Mouse (Mus musculus) heart, embryonic 14.5 days (tissue): ENCODE data around the gene Auts2. TPM values are rescaled to one million over a fixed set of nuclear protein-coding genes. Genes with fewer than 3 reads are reported as not detected.

Source experiments
- ATAC-seq: fragments of 200-750 bp; cut with Nextera tagmentation; 2 replicates; pipeline ENCODE4 v1.8.0; 2017; ENCODE audit warnings: low read depth, moderate TSS enrichment; ENCODE audit not compliant: insufficient number of reproducible peaks, insufficient read depth, low FRiP score
- H3K27ac ChIP-seq, 2 experiments: fragments of 200-500 bp in 1 of 2; fragments of 300-500 bp in 1 of 2; sonication (generic) in 1 of 2; replicated peaks in 1 of 2; 2 replicates each; pipeline ENCODE4 v1.5.1; 2012 to 2014; ENCODE audit warnings: low read depth in 2 of 2, low read length in 2 of 2, control low read depth in 1 of 2, mild to moderate bottlenecking in 1 of 2, mixed read lengths in 1 of 2; ENCODE audit not compliant: control insufficient read depth in 1 of 2, insufficient read depth in 1 of 2
- H3K27me3 ChIP-seq: fragments of 300-500 bp; sonication (generic); 2 replicates; pipeline ENCODE4 v1.6.1; 2014; ENCODE audit warnings: mild to moderate bottlenecking, low read length, control low read depth; ENCODE audit not compliant: control insufficient read depth, insufficient read depth
- H3K36me3 ChIP-seq: fragments of 300-500 bp; sonication (generic); 2 replicates; pipeline ENCODE4 v1.6.1; 2014; ENCODE audit warnings: mild to moderate bottlenecking, control low read depth, low read length, mixed read lengths; ENCODE audit not compliant: control insufficient read depth, insufficient read depth
- H3K4me1 ChIP-seq, 2 experiments: fragments of 200-500 bp in 1 of 2; fragments of 300-500 bp in 1 of 2; sonication (generic) in 1 of 2; 2 replicates each; pipeline ENCODE4 v1.6.1; 2012 to 2014; ENCODE audit warnings: low read length in 2 of 2, control low read depth in 1 of 2, mixed read lengths in 1 of 2; ENCODE audit not compliant: control insufficient read depth in 2 of 2, insufficient read depth in 2 of 2
- H3K4me2 ChIP-seq: fragments of 300-500 bp; sonication (generic); 2 replicates; pipeline ENCODE4 v1.6.1; 2014; ENCODE audit warnings: mild to moderate bottlenecking, low read length
- H3K4me3 ChIP-seq, 2 experiments: fragments of 200-500 bp in 1 of 2; fragments of 300-500 bp in 1 of 2; sonication (generic) in 1 of 2; 2 replicates each; pipeline ENCODE4 v1.5.1; 2012 to 2014; ENCODE audit warnings: low read length in 2 of 2, mild to moderate bottlenecking in 2 of 2, control low read depth in 1 of 2, low read depth in 1 of 2, moderate library complexity in 1 of 2; ENCODE audit not compliant: control insufficient read depth in 1 of 2, insufficient read depth in 1 of 2
- H3K9ac ChIP-seq: fragments of 300-500 bp; sonication (generic); 2 replicates; pipeline ENCODE4 v1.6.1; 2014; ENCODE audit warnings: mild to moderate bottlenecking, low read length
- H3K9me3 ChIP-seq: fragments of 300-500 bp; sonication (generic); 2 replicates; pipeline ENCODE4 v1.6.1; 2016; ENCODE audit warnings: low read length, control low read depth; ENCODE audit not compliant: control insufficient read depth
- WGBS: fragments of 180-500 bp; shearing (Covaris S2); extraction: QIAGEN DNeasy Blood & Tissue Kit; methylation state at CpG from one replicate; pipeline ENCODE4 v1.1.7; 2014; 5-methylcytosine and 5-hydroxymethylcytosine counted together
- polyA plus RNA-seq: library from polyadenylated mRNA; unstranded; fragments of >200 nt; fragmentation: Nextera tagmentation; extraction: Ambion mirVana; gene quantifications from 2 replicates; pipeline ENCODE4 v1.2.1, GENCODE M21; 2014

Auts2 gene
- polyA plus RNA-seq, 1 experiment from 2014 or later = 18.0 TPM

DNA sequence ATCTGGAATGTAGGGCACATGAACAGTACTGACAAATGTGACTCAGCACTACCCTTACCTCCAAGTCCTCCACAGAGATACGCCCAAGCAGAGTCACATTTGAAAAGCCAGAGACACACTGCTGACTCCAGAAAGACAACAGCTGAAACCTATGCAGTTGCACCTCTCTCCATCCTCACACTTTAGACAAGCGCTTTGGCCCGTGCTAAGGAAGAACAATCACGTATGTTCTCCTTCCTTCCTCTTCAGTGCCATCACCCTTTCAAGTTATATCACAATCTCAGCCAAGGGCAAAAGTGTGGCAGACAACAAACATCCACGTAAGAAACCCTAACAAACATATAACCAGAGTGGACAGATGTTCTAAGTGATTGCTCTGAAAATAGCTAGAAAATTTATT lies 374.9 kb downstream of the Auts2 start:
- Histone ChIP-seq H3K27ac (no peak overlapping the region), H3K9ac (no peak overlapping the region), H3K4me2 (no peak overlapping the region), H3K4me3 (no peak overlapping the region), H3K36me3 (no peaks in the 10 kb centered on the region), H3K4me1 (peaks cover 2 to 10% of the 10 kb centered on the region in 2 experiments), H3K27me3 (no peaks in the 10 kb centered on the region), H3K9me3 (no peaks in the 10 kb centered on the region)
- 82% methylated on average over 5 of the region's 5 CpGs for whole genome bisulfite sequencing
- ATAC-seq = no peak

DNA sequence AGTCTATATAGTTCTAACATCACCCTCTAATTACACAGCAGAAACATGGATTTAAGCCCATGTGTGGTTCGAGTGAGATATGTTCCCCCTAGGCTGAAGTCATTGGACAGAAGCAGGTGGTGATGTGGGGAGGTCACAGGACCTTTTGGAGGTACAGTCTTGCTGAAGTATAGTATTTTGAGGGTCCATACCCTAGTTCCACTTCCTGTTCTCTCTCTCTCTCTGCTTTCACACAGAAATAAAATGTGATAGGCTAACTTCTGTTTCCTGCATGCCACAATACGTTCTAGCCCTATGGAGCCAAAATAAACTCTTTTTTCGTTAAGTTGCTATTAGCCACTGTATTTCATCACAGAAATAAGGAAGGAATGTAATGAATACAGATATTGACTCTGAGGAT lies 376.6 kb downstream of the Auts2 start:
- no peak overlapping the region for H3K4me2 ChIP-seq
- H3K4me1 ChIP-seq = peaks cover 2 to 18% of the 10 kb centered on the region in 2 experiments
- no peaks in the 10 kb centered on the region for H3K36me3 ChIP-seq
- 64% methylated on average over 3 of the region's 3 CpGs for WGBS
- ATAC-seq = no peak
- H3K27me3 ChIP-seq = no peaks in the 10 kb centered on the region
- no peak overlapping the region for H3K4me3 ChIP-seq
- no peaks in the 10 kb centered on the region for H3K9me3 ChIP-seq
- H3K9ac ChIP-seq = no peak overlapping the region
- H3K27ac ChIP-seq = no peak overlapping the region

DNA sequence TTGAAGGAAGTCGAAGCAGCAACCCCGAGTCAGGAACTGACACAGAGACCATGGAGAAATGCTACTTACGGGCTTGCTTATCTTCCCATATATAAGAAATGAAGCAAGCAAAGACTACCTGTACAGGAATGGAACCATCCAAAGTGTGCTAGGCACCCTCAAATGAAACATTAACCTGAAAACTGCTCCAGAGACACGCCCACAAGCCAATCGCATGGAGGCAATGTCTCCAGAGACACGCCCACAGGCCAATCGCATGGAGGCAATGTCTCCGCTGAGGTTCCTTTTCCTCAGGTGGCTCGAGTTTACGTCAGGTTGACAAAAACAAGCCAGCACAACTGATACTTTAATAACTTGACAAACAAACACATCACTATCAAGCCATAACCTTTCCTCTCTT lies 379.2 kb downstream of the Auts2 start:
- Histone ChIP-seq H3K27ac (no peak overlapping the region), H3K4me2 (no peak overlapping the region), H3K9ac (no peak overlapping the region), H3K27me3 (no peaks in the 10 kb centered on the region), H3K4me3 (no peak overlapping the region), H3K36me3 (no peaks in the 10 kb centered on the region), H3K9me3 (no peaks in the 10 kb centered on the region), H3K4me1 (peaks cover 4 to 13% of the 10 kb centered on the region in 2 experiments)
- 76% methylated on average over 10 of the region's 10 CpGs for WGBS
- no peak for ATAC-seq

DNA sequence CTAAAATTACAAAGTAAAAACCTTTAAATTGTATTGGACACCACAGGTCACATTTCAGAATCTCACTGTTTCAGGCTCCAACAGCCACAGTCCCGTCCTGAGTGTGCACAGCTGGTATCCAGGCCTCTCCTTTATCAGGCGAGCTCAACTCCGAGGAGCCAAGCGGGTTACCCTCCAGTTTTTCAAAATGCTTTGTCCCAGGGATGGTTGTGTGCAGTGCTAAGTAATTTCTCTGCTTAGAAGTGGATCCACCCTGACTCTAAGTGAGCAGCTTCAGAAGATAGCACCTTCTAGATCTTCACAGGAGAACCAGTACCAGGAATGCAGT lies 381.0 kb downstream of the Auts2 start:
- 46% methylated on average over 4 of the region's 4 CpGs for WGBS
- H3K36me3 ChIP-seq = no peaks in the 10 kb centered on the region
- H3K4me3 ChIP-seq = no peak overlapping the region
- H3K27me3 ChIP-seq = no peaks in the 10 kb centered on the region
- no peak for ATAC-seq
- no peak overlapping the region for H3K9ac ChIP-seq
- H3K4me2 ChIP-seq = no peak overlapping the region
- H3K4me1 ChIP-seq = peaks cover 4 to 13% of the 10 kb centered on the region in 2 experiments
- H3K9me3 ChIP-seq = no peaks in the 10 kb centered on the region
- H3K27ac ChIP-seq = peak overlapping the region in 1 of 2 experiments; percentile 63; a peak in 1 of 4 replicates

DNA sequence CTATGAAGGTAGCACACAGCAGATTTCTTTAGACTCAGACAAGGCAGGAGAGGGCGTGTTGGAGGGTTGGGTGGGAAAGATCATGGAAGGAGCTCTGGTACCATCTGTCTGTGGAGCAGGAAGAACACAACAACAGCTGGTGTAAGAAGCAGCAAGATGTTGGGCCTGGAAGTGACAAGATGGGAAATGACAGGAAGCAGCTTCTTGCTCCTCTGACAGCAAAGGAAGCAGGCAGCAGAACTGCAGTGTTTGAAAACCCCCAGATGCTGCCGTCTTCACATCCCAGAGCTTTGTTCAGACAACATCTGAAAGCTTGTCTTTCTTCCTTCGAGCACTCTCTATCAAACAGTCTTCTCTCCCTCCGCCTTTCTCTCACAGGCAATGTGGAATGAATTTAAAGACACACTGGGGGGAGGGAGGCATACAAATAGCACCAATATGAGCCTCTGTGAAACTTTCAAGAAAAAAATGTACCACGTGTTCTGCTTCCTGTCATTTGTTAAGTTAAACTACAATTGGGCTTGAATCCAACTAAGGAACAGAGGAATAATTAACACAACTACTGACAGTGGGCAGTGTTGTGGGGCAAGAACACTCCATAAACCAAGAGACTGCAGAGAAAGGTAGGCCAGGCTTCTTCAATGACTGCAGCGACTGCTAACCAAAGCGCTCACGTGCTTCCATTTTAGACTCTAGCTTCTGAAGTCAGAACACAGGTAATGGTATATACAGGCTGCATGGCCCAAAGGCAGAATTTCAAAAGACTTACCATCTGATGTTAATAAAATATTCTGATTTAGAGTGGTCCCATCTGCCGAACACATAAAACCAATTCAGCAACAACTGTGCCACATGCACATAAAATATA lies 381.6 kb downstream of the Auts2 start:
- H3K27me3 ChIP-seq = no peaks in the 10 kb centered on the region
- peak overlapping the region; percentile 24 to 63; a peak in 2 of 4 replicates for H3K27ac ChIP-seq
- H3K4me1 ChIP-seq = peaks cover 4 to 13% of the 10 kb centered on the region in 2 experiments
- H3K4me2 ChIP-seq = no peak overlapping the region
- H3K36me3 ChIP-seq = no peaks in the 10 kb centered on the region
- H3K4me3 ChIP-seq = no peak overlapping the region
- ATAC-seq = no peak
- H3K9me3 ChIP-seq = no peaks in the 10 kb centered on the region
- H3K9ac ChIP-seq = no peak overlapping the region
- 52% methylated on average over 9 of the region's 9 CpGs for WGBS

DNA sequence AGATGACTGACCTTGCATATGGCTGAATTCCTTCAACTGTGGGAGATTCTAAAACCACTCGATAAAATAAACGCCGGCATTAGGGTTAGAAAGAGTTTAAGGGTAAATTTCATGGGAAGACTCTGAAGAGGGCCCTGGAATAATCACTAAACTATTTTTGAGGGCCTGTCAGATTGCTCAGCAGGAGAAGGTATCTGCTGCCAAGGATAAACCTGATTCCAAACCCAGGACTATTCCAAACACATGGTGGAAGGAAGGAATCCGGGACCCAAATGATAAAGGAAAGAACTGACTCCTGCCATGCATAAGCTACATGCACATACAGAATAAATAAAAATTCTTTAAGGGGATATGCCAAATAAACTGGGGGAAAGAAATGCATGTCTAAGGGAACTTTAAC lies 399.0 kb downstream of the Auts2 start:
- Histone ChIP-seq H3K4me3 (no peak overlapping the region), H3K27ac (no peak overlapping the region), H3K4me1 (peaks cover 0 to 3% of the 10 kb centered on the region in 2 experiments; a peak in 3 of 4 replicates), H3K9ac (no peak overlapping the region), H3K27me3 (no peaks in the 10 kb centered on the region), H3K4me2 (no peak overlapping the region), H3K9me3 (no peaks in the 10 kb centered on the region), H3K36me3 (no peaks in the 10 kb centered on the region)
- no peak for ATAC-seq
- 83% methylated on average over 4 of the region's 4 CpGs for WGBS

DNA sequence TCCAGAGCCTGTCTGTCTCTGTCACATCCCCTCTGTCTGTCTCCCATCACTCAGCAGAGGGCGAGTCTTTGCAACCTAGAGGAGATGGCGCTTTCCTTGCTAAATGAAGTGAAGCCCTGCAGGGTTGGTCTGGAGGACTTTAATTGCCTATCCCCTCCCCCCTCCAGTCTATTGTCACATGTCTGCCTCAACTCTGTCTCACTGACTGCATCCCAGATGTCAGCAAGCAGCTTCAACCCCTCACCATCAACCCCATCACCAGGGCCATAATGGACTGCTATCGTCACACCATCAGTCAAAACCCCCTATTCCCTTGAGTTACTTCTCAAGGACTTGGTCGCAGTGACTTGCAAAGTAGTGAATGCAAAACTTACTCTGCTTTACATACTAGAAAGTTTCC lies 402.3 kb downstream of the Auts2 start:
- Histone ChIP-seq H3K4me3 (no peak overlapping the region), H3K4me2 (no peak overlapping the region), H3K27me3 (no peaks in the 10 kb centered on the region), H3K4me1 (peaks cover 0 to 7% of the 10 kb centered on the region in 2 experiments; a peak in 3 of 4 replicates), H3K9me3 (no peaks in the 10 kb centered on the region), H3K9ac (no peak overlapping the region), H3K27ac (no peak overlapping the region), H3K36me3 (no peaks in the 10 kb centered on the region)
- no peak for ATAC-seq
- WGBS = 52% methylated on average over 4 of the region's 4 CpGs
